Mouse (Mus musculus): ENCODE data around the gene Fam69a.

DNA sequence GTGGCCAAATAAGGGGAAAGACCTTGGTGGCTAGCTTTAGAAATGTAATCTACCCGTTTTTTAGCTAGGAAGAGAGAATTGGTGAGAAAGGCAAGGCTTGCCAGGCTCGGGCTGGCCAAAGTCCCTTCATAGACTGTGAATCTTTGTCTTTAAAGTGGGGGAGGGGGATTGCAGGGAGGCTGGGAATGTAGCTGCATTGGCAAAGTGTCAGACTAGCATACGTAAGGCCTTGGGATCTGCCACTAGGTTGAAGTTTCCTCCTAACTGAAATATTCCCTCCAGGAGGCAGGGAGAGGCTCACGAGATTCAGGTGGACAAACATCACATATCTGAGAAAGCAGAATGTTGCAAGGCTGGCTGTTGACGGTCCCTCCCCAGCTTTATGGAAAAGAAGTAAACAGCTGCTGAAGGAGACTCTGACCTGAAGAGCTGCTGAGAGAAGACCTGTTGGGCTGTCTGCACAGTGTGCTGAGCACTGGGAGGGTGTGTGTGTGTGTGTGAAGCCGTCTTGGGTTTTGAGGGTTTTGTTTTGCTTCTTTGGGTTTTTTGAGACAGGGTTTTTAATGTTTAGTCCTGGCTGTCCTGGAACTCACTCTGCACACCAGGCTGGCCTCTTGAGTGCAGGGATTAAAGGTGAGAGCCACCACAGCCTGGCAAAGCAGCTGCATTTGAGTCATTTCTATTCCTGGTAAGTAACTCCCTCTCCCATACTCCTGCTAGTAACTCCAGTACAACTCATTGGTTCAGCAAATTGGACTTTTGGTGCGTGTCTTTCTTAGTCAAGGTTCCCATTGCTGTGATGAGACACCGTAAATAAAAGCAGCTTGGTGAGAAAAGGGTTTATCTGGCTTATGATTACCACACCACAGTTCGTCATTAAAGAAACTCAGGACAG, 96.6 kb downstream of the Fam69a start:
- TF ChIP-seq CTCF (IDR thresholded peaks at IDR 0.05; ENCODE audit: low read depth) (no peak), EP300 (IDR thresholded peaks at IDR 0.05; ENCODE audit: low read depth) (no peak)

Data from heart, postnatal 0 days (tissue).